Mouse (Mus musculus): Measurements from ENCODE around the gene Dtnbp1. TPM values are rescaled to one million over a fixed set of nuclear protein-coding genes. Genes with fewer than 3 reads are reported as not detected.

Gene Dtnbp1
- polyA plus RNA-seq, 1 experiment from 2014 or later = 139 TPM

DNA sequence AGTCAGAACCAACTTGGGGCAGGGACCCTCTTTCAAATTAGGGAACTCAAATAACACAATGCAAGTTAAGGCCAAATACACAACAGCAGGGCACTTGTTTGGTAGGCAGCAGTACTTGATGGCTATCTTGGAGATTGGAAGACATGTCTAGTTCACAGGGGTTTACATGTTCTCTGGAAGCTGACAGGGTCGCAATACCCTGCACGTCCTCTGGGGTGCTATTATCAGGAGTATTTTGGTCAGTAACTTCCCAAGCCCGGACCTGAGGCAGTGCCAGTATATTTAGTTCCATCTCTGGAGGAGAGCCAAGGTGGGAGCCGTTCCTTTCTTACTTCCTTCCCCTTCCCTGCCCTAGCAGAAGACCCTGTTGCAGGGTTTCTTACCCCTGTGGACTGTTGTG is 86.0 kb downstream of the Dtnbp1 start:
- Histone ChIP-seq H3K27ac (replicated peaks) (no peak overlapping the region), H3K9me3 (replicated peaks) (no peaks in the 10 kb centered on the region), H3K4me3 (replicated peaks) (no peak overlapping the region), H3K9ac (replicated peaks) (no peak overlapping the region), H3K4me1 (peaks cover 15% of the 10 kb centered on the region; the same call in 1 of the 2 replicates), H3K4me2 (no peak overlapping the region), H3K36me3 (peaks cover 92% of the 10 kb centered on the region), H3K27me3 (replicated peaks) (no peaks in the 10 kb centered on the region)
- ATAC-seq (ENCODE audit: low FRiP score) = no peak
- whole genome bisulfite sequencing = 73% methylated on average over 4 of the region's 4 CpGs

DNA sequence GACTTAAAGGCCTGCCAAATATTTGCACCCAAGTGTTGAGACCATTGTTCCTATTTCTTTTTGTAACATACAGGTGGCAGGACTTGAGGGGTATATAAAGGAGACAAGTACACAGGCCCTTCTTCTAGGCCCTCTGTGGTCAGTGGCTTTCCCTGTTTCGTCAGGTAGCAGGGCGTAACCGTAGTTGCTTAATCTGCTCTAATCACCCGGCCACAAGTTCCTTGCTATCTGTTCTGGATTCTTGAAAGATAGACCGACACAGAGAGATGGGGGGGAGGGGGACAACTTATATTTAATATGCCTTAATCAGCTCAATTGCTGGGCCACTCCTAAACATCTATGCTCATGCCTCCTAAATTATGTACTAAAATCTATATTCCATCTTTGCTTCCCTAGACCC is 86.6 kb downstream of the Dtnbp1 start:
- 94% methylated on average over 5 of the region's 5 CpGs for WGBS
- no peak for ATAC-seq (ENCODE audit: low FRiP score)
- peaks cover 92% of the 10 kb centered on the region for H3K36me3 ChIP-seq

DNA sequence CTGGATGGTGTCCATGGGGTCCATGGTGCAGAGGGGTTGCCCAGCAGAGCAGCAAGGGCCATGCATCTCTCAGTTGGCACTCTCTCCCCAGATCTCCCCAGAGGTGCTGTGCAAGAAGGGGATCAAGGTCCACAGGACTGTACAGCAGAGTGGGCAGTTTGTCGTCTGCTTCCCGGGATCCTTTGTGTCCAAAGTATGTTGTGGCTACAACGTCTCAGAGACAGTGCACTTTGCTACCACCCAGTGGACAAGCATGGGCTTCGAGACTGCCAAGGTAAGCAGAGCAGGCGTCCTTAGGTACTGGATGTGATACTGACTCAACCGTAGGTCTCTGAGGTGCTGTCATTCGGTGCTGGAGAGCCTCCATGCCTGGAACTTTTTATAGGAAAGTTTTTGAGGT is 88.4 kb downstream of the Dtnbp1 start:
- Histone ChIP-seq H3K36me3 (peaks cover 92% of the 10 kb centered on the region), H3K4me1 (peaks cover 20% of the 10 kb centered on the region; the same call in 1 of the 2 replicates), H3K4me3 (replicated peaks) (no peak overlapping the region), H3K27me3 (replicated peaks) (no peaks in the 10 kb centered on the region), H3K9ac (replicated peaks) (no peak overlapping the region), H3K4me2 (no peak overlapping the region), H3K9me3 (replicated peaks) (no peaks in the 10 kb centered on the region), H3K27ac (replicated peaks) (peak overlapping the region; percentile 52; the same call in 1 of the 2 replicates)
- 67% methylated on average over 7 of the region's 7 CpGs for WGBS
- no peak for ATAC-seq (ENCODE audit: low FRiP score)

More for the DNA sequence above, 86.6 kb downstream of the Dtnbp1 start:
- no peak overlapping the region for H3K27ac ChIP-seq (replicated peaks)
- H3K4me3 ChIP-seq (replicated peaks) = no peak overlapping the region
- H3K9ac ChIP-seq (replicated peaks) = no peak overlapping the region
- no peaks in the 10 kb centered on the region for H3K9me3 ChIP-seq (replicated peaks)
- no peaks in the 10 kb centered on the region for H3K27me3 ChIP-seq (replicated peaks)
- no peak overlapping the region for H3K4me2 ChIP-seq
- peaks cover 15% of the 10 kb centered on the region; the same call in 1 of the 2 replicates for H3K4me1 ChIP-seq

DNA sequence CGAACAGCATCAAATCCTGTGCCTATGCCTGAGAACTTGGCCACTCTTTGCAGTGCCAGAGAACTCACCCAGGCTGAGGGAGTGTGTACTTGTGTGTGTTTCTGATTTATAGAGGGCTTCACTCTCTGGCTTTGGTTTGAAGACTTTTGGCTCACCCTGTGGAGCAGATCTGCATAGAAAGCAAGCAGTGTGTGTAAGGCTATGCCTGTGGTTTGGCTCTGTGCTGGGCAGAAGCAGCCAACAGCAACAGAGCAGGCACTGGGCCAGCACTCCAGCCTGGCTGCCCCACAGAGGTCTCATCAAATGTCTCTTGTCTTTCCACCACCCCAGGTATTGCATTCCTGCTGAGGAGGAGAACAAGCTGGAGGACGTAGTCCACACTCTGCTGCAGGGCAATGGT is 89.1 kb downstream of the Dtnbp1 start:
- Histone ChIP-seq H3K4me2 (no peak overlapping the region), H3K9me3 (replicated peaks) (no peaks in the 10 kb centered on the region), H3K4me1 (peaks cover 25% of the 10 kb centered on the region), H3K36me3 (peaks cover 89% of the 10 kb centered on the region), H3K4me3 (replicated peaks) (no peak overlapping the region), H3K27me3 (replicated peaks) (no peaks in the 10 kb centered on the region), H3K9ac (replicated peaks) (no peak overlapping the region), H3K27ac (replicated peaks) (peak overlapping the region; percentile 52)
- peak; percentile 61; the same call in 1 of the 2 replicates for ATAC-seq (ENCODE audit: low FRiP score)
- WGBS = 64% methylated on average over 2 of the region's 2 CpGs

DNA sequence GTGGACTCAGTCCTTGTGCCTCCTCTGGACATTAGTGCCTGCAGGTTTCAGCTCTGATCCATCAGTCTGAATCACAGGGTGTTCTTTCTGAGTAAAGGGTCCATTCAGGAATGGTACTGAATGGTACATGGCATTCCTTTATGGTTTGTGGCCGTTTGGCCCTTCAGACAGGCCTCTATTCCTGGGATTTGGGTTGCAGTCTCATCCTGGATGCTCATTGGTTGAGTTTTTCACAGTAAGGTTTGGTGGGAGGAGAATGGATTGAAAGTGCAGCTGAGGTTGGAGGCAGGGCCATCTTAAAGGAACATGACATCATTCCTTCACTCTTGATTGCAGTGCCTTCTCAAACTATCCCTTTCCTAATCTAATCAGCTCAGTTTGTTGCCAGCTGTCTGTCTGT is 93.2 kb downstream of the Dtnbp1 start:
- Histone ChIP-seq H3K9me3 (replicated peaks) (no peaks in the 10 kb centered on the region), H3K4me1 (peaks cover 38% of the 10 kb centered on the region), H3K36me3 (peaks cover 76% of the 10 kb centered on the region), H3K27ac (replicated peaks) (no peak overlapping the region), H3K4me3 (replicated peaks) (no peak overlapping the region), H3K4me2 (no peak overlapping the region), H3K27me3 (replicated peaks) (no peaks in the 10 kb centered on the region), H3K9ac (replicated peaks) (no peak overlapping the region)
- WGBS = 7% methylated on average over 1 of the region's 1 CpGs
- ATAC-seq (ENCODE audit: low FRiP score) = no peak

DNA sequence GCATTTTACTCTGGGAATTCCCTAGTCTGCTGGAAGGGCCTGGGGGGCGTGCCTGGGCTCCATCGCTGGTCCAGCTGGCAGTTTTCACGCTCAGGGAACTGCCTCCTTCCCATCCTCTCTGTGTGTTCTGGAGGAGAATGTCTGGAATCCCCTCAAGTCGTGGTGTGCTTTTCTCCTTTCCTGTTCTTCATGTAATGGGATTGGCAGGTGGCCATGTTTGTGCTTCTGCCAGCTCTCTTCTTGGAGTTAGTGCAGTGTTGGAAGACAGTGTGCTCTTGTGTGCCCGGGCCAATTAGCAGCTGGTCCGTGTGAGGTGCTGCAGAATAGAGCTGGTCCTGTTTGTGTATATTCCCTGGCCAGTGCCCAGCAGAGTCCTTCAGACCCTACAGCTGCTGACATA is 94.2 kb downstream of the Dtnbp1 start:
- 20% methylated on average over 6 of the region's 6 CpGs for WGBS
- Histone ChIP-seq H3K4me1 (peaks cover 33% of the 10 kb centered on the region), H3K9me3 (replicated peaks) (no peaks in the 10 kb centered on the region), H3K36me3 (peaks cover 73% of the 10 kb centered on the region), H3K4me2 (no peak overlapping the region), H3K27ac (replicated peaks) (peak overlapping the region; percentile 75), H3K9ac (replicated peaks) (no peak overlapping the region), H3K4me3 (replicated peaks) (no peak overlapping the region), H3K27me3 (replicated peaks) (no peaks in the 10 kb centered on the region)
- ATAC-seq (ENCODE audit: low FRiP score) = peak; percentile 88

DNA sequence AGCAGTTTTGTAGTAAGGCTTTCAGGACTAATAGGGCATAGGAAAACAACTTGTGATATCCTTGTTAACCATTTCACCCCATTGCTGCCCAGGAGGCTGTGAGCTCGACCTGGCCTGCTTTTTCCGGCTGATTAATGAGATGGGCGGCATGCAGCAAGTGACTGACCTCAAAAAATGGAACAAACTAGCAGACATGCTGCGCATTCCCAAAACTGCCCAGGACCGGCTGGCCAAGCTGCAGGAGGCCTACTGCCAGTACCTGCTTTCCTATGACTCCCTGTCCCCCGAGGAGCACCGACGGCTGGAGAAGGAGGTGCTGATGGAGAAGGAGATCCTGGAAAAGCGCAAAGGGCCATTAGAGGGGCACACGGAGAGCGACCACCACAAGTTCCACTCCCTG is 95.8 kb downstream of the Dtnbp1 start:
- Histone ChIP-seq H3K9ac (replicated peaks) (no peak overlapping the region), H3K9me3 (replicated peaks) (no peaks in the 10 kb centered on the region), H3K27ac (replicated peaks) (no peak overlapping the region), H3K27me3 (replicated peaks) (no peaks in the 10 kb centered on the region), H3K36me3 (peaks cover 75% of the 10 kb centered on the region), H3K4me3 (replicated peaks) (no peak overlapping the region), H3K4me1 (peaks cover 25% of the 10 kb centered on the region), H3K4me2 (no peak overlapping the region)
- 91% methylated on average over 11 of the region's 11 CpGs for WGBS
- no peak for ATAC-seq (ENCODE audit: low FRiP score)

DNA sequence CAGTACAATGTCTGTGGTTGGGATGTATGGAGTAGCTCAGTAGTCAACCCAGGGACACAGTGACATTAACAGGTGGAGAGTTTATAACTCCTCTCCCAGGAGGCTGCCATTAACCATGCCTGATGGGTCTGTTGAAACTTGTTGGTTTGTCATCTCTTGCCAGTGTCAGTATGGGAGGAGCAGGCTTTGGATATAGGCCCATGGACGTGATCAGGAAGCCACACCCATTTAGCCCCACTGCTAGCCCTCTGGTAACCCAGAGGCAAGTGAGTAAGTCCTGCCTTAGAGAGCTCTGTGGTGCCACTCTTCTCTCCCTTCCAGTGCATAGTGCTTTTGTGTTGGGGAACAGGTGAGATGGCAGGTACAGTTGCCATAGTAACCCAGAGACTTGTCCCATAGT is 97.7 kb downstream of the Dtnbp1 start:
- Histone ChIP-seq H3K36me3 (peaks cover 56% of the 10 kb centered on the region), H3K9ac (replicated peaks) (no peak overlapping the region), H3K4me3 (replicated peaks) (no peak overlapping the region), H3K9me3 (replicated peaks) (no peaks in the 10 kb centered on the region), H3K27me3 (replicated peaks) (no peaks in the 10 kb centered on the region), H3K27ac (replicated peaks) (no peak overlapping the region), H3K4me2 (no peak overlapping the region), H3K4me1 (peaks cover 29% of the 10 kb centered on the region)
- WGBS = 67% methylated on average over 1 of the region's 1 CpGs
- ATAC-seq (ENCODE audit: low FRiP score) = no peak

DNA sequence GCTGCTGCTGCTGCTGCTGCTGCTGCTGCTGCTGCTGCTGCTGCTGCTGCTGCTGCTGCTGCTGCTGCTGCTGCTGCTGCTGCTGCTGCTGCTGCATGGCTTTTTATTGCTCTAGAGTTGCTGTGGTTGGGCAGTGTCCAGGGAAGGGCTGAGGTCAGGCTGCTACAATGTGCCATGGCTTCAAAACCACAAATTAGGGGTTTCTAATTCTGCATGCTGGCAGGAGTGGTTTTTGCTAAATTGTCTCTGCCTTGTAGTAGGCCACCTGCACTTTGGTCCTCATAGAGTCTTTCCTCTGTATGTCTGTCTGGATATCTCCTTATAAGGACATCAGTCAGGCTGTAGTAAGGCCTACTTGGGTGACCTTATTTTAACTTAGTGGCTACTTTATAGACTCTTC is 98.5 kb downstream of the Dtnbp1 start:
- Histone ChIP-seq H3K4me2 (no peak overlapping the region), H3K9ac (replicated peaks) (no peak overlapping the region), H3K27me3 (replicated peaks) (no peaks in the 10 kb centered on the region), H3K4me3 (replicated peaks) (no peak overlapping the region), H3K4me1 (peaks cover 22% of the 10 kb centered on the region), H3K27ac (replicated peaks) (no peak overlapping the region), H3K36me3 (peaks cover 56% of the 10 kb centered on the region), H3K9me3 (replicated peaks) (no peaks in the 10 kb centered on the region)
- ATAC-seq (ENCODE audit: low FRiP score) = no peak

DNA sequence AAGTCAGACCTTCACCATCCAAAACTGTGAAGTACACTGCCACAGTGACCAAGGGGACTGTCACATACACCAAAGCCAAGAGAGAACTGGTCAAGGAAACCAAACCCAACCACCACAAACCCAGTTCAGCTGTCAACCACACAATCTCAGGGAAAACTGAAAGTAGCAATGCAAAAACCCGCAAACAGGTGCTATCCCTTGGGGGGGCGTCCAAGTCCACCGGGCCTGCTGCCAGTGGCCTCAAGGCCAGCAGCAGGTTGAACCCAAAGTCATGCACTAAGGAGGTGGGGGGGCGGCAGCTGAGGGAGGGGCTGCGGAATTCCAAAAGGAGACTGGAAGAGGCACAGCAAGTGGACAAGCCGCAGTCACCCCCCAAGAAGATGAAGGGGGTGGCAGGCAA is 99.6 kb downstream of the Dtnbp1 start:
- Histone ChIP-seq H3K4me1 (peaks cover 11% of the 10 kb centered on the region), H3K9ac (replicated peaks) (no peak overlapping the region), H3K27ac (replicated peaks) (no peak overlapping the region), H3K27me3 (replicated peaks) (no peaks in the 10 kb centered on the region), H3K9me3 (replicated peaks) (no peaks in the 10 kb centered on the region), H3K4me2 (no peak overlapping the region), H3K36me3 (peaks cover 58% of the 10 kb centered on the region), H3K4me3 (replicated peaks) (no peak overlapping the region)
- no peak for ATAC-seq (ENCODE audit: low FRiP score)
- 95% methylated on average over 6 of the region's 6 CpGs for WGBS

DNA sequence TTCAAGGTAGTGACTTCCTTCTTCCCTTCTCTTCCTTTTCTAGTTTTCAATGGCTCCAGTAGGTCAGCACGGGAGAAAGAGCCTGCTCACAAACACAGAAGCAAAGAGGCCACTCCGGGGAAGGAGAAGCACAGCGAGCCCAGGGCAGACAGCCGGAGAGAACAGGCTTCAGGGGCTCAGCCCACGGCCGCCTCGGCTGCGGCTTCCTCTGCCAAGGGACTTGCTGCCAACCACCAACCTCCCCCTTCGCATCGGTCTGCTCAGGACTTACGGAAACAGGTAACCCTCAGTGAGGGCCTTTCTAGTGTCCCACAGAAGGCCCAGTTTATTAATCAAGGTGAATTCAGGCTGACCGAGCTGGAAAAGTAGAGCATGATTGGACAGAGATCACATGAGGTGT is 105.7 kb downstream of the Dtnbp1 start:
- Histone ChIP-seq H3K9ac (replicated peaks) (no peak overlapping the region), H3K9me3 (replicated peaks) (no peaks in the 10 kb centered on the region), H3K27ac (replicated peaks) (no peak overlapping the region), H3K27me3 (replicated peaks) (no peaks in the 10 kb centered on the region), H3K36me3 (peaks cover 29% of the 10 kb centered on the region), H3K4me3 (replicated peaks) (no peak overlapping the region), H3K4me1 (peaks cover 17% of the 10 kb centered on the region; the same call in 1 of the 2 replicates), H3K4me2 (no peak overlapping the region)
- ATAC-seq (ENCODE audit: low FRiP score) = no peak
- 97% methylated on average over 12 of the region's 12 CpGs for WGBS

DNA sequence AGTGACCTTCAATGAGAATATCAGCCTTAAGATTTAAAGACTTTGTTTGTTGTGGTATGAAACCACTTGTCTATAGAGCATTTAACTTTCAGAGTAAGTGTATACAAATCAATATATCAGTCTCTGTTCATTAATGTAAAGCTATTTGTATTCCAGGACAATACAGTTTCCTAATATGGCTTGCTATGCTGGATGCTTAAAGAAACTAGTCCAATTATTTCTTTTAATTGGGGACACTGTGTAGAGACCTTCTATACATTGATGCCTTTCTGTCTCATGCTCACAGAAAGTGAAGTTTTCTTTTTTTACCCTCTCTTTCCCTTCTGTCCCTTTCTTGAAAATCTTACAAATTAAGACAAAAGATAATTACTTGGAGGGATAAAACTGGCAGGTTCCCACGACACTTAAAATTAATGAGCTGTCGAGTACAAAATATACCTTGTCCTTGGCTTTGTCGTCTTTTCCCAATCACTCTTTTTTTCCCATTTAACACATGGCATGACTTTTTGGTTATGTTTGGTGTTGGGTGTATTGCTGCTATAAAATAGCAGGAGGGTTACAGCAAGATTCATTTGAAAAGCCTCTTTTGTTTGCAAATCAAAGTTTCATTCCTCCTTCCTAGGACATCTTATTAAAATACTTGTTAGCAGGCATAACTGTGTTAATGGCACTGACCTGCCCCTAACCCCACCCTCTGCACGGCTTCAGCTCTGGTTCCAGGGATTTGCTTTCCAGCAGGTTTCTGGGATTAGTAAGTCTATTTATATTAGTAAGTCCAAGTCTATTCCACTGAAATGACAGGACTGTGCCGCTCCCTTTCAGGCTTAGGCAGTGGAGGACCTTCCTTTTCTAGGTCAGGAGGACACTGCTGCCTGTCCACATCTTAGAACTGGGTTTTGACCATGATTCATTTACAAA is 109.9 kb downstream of the Dtnbp1 start:
- peaks cover 11% of the 10 kb centered on the region for H3K36me3 ChIP-seq
- H3K27ac ChIP-seq (replicated peaks) = no peak overlapping the region
- WGBS = 22% methylated on average over 5 of the region's 5 CpGs
- H3K4me3 ChIP-seq (replicated peaks) = no peak overlapping the region
- H3K4me1 ChIP-seq = peaks cover 19% of the 10 kb centered on the region; the same call in 1 of the 2 replicates
- no peak for ATAC-seq (ENCODE audit: low FRiP score)
- H3K9ac ChIP-seq (replicated peaks) = no peak overlapping the region
- no peak overlapping the region for H3K4me2 ChIP-seq
- H3K27me3 ChIP-seq (replicated peaks) = no peaks in the 10 kb centered on the region
- H3K9me3 ChIP-seq (replicated peaks) = no peaks in the 10 kb centered on the region

Data from neural tube, embryonic 15.5 days (tissue).